Comparison of ENCODE assay signal across 22 mouse cellular contexts in genomic region chr4:51448978-51449377, GRCm38 (mm10).
"Had no signal": no experiment of that assay in that cellular context is flagged by ENCODE, and none has a peak within 500 bp of the region (broad histone marks: within the 10 kb centered on the region; RNA-seq: fewer than 3 reads in every experiment).

No protein-coding gene starts in this region.

- H3K9ac ChIP-seq: kidney, embryonic 15.5 days; limb, embryonic 12.5 days; limb, embryonic 15.5 days; liver, embryonic 14.5 days; liver, postnatal 0 days; lung, embryonic 14.5 days; midbrain, embryonic 12.5 days; midbrain, embryonic 15.5 days; neural tube, embryonic 12.5 days; neural tube, embryonic 15.5 days had no signal

- H3K36me3 ChIP-seq: kidney, embryonic 15.5 days; limb, embryonic 12.5 days; limb, embryonic 15.5 days; midbrain, embryonic 12.5 days; midbrain, embryonic 15.5 days; neural tube, embryonic 12.5 days; neural tube, embryonic 15.5 days had no signal

- ATAC-seq: liver, postnatal 0 days; lung, postnatal 0 days; midbrain, embryonic 15.5 days had no signal

- H3K4me3 ChIP-seq: kidney, embryonic 15.5 days; limb, embryonic 12.5 days; limb, embryonic 15.5 days; midbrain, embryonic 12.5 days; midbrain, embryonic 15.5 days; neural tube, embryonic 12.5 days; neural tube, embryonic 15.5 days had no signal

- H3K4me1 ChIP-seq: kidney, embryonic 15.5 days; limb, embryonic 12.5 days; limb, embryonic 15.5 days; midbrain, embryonic 12.5 days; midbrain, embryonic 15.5 days; neural tube, embryonic 12.5 days; neural tube, embryonic 15.5 days had no signal

- H3K27me3 ChIP-seq: kidney, embryonic 15.5 days; limb, embryonic 12.5 days; limb, embryonic 15.5 days; midbrain, embryonic 12.5 days; midbrain, embryonic 15.5 days; neural tube, embryonic 12.5 days; neural tube, embryonic 15.5 days had no signal

- H3K27ac ChIP-seq: kidney, embryonic 15.5 days; limb, embryonic 12.5 days; limb, embryonic 15.5 days; liver, embryonic 14.5 days; macrophage; midbrain, embryonic 12.5 days; midbrain, embryonic 15.5 days; neural tube, embryonic 12.5 days; neural tube, embryonic 15.5 days; stomach, postnatal 0 days had no signal

- H3K4me2 ChIP-seq: kidney, embryonic 15.5 days; limb, embryonic 12.5 days; limb, embryonic 15.5 days; liver, embryonic 11.5 days; lung, embryonic 14.5 days; midbrain, embryonic 12.5 days; midbrain, embryonic 15.5 days; neural tube, embryonic 12.5 days; neural tube, embryonic 15.5 days had no signal

- DNase-seq: kidney, adult 8-10 months; kidney, postnatal 10 days; kidney, postnatal 36 days; left cerebral cortex, postnatal 4 days; liver, postnatal 0 days; lung, embryonic 14.5 days; right cerebral cortex, adult 18-20 months; right cerebral cortex, postnatal 14 days; right cerebral cortex, postnatal 4 days; thymus, postnatal 36 days had no signal

- H3K9me3 ChIP-seq: kidney, embryonic 15.5 days; limb, embryonic 12.5 days; limb, embryonic 15.5 days; midbrain, embryonic 12.5 days; midbrain, embryonic 15.5 days; neural tube, embryonic 12.5 days; neural tube, embryonic 15.5 days had no signal
